Mouse (Mus musculus) erythroid progenitor cell, adult 5-6 weeks (primary cell): ENCODE measurements around the gene Ralbp1. TPM values are rescaled to one million over a fixed set of nuclear protein-coding genes. Genes with fewer than 3 reads are reported as not detected.

Experiments
- ATAC-seq: replicated peaks from 2 replicates; pipeline ENCODE4 v1.8.0; 2016; ENCODE audit warnings: moderate number of reproducible peaks, mild to moderate bottlenecking, moderate TSS enrichment, inconsistent platforms; ENCODE audit not compliant: poor library complexity, low FRiP score, severe bottlenecking
- total RNA-seq, 2 experiments: library from RNA; stranded (forward) in 1 of 2; stranded (reverse) in 1 of 2; fragments of 150-400 nt in 1 of 2; fragments of 186-747, 209-891 nt in 1 of 2; gene quantifications; 2 replicates each; pipeline versions ENCODE4 v1.2.3 to v1.2.4; 2015 to 2017; ENCODE audit warnings: low replicate concordance in 2 of 2

Gene Ralbp1
- total RNA-seq, 2 experiments from 2014 or later, result 18.9 to 40.8 TPM

- ATAC-seq, result 0 out of 2 replicates have a peak, but pooled peaks have one; percentile 14
Measured at GRCm38 (mm10) chr17:65857617-65858016, 28.0 kb downstream of the Ralbp1 start.

GRCm38 (mm10) chr17:65854006-65854405 lies 31.6 kb downstream of the Ralbp1 start:
- no peak for ATAC-seq

GRCm38 (mm10) chr17:65853326-65853725 lies 32.3 kb downstream of the Ralbp1 start:
- no peak for ATAC-seq

GRCm38 (mm10) chr17:65851749-65852148 lies 33.8 kb downstream of the Ralbp1 start:
- ATAC-seq, result no peak

GRCm38 (mm10) chr17:65850487-65850886 lies 35.1 kb downstream of the Ralbp1 start:
- no peak for ATAC-seq

- ATAC-seq, result no peak
Measured at GRCm38 (mm10) chr17:65847694-65848449, 37.7 kb downstream of the Ralbp1 start.

- ATAC-seq, result no peak
Measured at GRCm38 (mm10) chr17:65845423-65845822, 40.2 kb downstream of the Ralbp1 start.

- no peak for ATAC-seq
Measured at GRCm38 (mm10) chr17:65842669-65843381, 42.8 kb downstream of the Ralbp1 start.

GRCm38 (mm10) chr17:65839541-65840256 lies 45.9 kb downstream of the Ralbp1 start:
- no peak for ATAC-seq

GRCm38 (mm10) chr17:65836746-65837145 lies 48.9 kb downstream of the Ralbp1 start:
- no peak for ATAC-seq

- no peak for ATAC-seq
Measured at GRCm38 (mm10) chr17:65833891-65834290, 51.7 kb downstream of the Ralbp1 start.

- no peak for ATAC-seq
Measured at GRCm38 (mm10) chr17:65830216-65830863, 55.3 kb downstream of the Ralbp1 start.

- no peak for ATAC-seq
Measured at GRCm38 (mm10) chr17:65828951-65829350, 56.6 kb downstream of the Ralbp1 start.

GRCm38 (mm10) chr17:65827904-65828303 lies 57.7 kb downstream of the Ralbp1 start:
- ATAC-seq, result no peak

GRCm38 (mm10) chr17:65827119-65827840 lies 58.3 kb downstream of the Ralbp1 start:
- 0 out of 2 replicates have a peak, but pooled peaks have one; percentile 30 for ATAC-seq

- ATAC-seq, result 0 out of 2 replicates have a peak, but pooled peaks have one; percentile 42
Measured at GRCm38 (mm10) chr17:65826257-65826656, 59.3 kb downstream of the Ralbp1 start.

GRCm38 (mm10) chr17:65824246-65824645 lies 61.4 kb downstream of the Ralbp1 start:
- ATAC-seq, result no peak

- no peak for ATAC-seq
Measured at GRCm38 (mm10) chr17:65822423-65822822, 63.2 kb downstream of the Ralbp1 start.

GRCm38 (mm10) chr17:65820197-65820596 lies 65.4 kb downstream of the Ralbp1 start:
- no peak for ATAC-seq
